Mouse (Mus musculus): Measurements from ENCODE around the gene Spag16.

Gene Spag16

DNA sequence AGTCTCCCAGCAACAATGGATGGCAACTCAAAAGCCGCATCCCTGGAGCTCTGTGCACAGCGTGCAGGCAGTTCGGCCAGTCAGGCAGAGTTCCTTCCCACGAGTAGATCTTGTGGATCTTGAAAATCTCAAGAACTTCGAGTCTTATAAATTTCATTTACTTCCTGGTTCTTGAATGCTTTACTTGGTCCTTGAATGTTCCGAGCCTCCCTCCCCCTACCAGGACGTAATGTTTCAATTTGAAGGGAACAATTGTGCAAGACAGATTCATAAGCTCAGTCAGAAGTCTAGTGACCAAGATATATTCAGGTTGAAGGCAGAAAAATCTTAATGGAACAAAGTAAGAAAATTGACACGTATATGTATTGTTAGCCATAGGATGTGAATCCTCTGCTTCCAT lies 277.9 kb downstream of the Spag16 start:
- no peak for DNase-seq (ENCODE audit: low read depth)

DNA sequence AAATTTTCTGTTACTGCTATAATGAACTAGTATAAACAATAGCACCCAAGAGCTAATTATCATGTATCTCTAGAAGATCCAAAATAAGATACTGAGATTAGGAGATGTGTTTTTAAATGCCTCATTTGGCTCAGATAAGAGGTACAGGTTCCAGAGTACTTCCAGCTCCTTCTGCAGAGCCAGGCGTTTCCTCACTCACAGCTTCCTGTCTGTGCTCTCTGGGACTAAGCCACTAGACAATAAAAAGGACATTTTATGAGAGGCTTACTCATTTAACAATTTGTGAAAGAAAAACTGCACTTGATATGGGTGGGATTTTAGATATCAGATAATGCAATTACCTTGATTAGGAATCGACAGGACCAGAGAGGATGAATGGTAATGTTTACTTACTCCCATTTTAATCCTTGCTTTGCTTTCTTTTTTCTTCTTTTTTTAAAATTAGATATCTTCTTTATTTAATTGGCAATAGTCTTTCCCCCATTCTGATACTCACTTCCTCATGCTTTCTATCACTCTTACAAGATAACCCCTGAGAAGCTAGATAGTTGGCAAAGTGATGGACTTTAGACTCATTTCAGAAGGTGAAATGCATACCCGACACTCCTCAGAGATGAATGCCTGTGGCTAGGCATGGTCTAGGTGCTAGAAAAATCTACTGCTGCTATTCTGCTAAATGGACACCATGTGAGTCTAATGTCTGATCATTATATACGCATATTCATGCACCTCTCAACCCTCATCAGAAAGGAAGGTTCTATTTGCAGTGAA lies 289.6 kb downstream of the Spag16 start:
- no peak for DNase-seq (ENCODE audit: low read depth)

DNA sequence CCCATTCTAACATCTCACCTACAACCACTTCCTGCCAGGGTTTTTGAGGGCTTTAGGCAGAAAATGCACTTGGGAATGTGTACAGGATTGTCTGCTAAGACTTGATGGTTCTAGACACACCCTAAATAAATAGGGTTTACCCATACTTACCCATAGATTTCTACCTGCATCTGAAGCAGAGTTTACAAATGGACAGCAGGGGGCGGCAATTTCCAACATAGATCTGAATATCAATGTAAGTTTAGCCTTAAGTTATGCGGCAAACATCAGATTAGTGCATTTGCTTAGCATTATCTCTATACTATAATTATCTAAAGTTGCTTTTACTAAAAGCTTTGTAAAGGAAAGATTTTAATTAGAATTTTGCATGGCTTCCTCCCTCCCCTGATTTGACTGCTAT lies 301.3 kb downstream of the Spag16 start:
- peak; percentile 14 for DNase-seq (ENCODE audit: low read depth)

DNA sequence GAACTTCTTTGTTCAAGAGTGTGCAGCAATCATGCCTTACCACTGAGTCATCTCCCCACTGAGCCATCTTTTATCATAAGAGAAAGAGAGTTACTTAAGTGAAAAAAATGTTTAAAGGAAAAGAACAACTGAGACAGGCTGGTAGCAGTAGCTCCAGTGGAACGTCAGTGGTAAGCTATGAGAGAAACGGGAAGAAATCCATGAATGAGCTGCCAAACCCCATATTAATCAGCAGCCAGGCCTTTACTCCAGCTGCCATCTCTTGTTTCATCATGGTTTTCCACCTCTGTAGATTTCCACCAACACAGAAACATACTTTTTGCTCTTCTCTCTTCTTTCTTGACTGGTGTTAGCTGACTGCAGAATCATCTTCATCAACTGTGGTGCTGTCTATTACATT lies 308.8 kb downstream of the Spag16 start:
- DNase-seq (ENCODE audit: low read depth): no peak

DNA sequence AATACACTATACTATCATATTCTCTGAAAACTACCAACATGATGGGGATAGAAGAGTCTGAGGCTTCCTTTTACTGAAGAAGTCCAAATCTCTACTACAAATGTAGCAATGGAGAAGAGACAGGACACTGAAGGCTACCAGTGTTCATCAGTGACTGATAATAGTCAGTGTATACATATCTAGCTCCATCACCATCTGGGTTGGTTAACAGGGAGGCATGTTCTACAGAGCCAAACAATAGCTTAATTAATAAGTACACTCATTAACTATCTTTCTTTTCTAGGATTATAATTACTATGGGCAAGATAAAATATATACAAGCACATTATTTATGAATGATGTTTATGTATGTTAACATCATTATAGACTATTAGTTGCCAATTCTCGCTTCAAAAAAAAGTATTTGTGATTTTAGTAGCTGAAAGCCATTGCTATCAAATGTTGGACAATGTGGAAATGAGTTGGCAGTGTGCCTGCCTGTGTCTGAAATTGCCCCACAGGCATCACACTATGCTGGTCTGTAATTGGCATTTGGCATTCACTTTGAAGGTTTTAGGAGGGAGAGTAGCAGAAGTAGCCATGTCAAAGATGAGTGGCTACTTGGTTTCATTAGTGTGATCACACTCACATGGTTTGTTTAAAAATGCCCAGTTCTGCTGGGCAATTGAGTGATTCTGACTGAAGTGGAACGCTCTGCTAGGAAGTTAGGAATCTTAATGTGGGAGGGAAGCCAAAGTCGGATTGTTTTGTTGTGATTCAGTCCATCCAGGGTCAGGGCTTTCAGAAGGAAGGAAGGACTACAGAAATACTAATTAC lies 338.8 kb downstream of the Spag16 start:
- no peak for DNase-seq (ENCODE audit: low read depth)

DNA sequence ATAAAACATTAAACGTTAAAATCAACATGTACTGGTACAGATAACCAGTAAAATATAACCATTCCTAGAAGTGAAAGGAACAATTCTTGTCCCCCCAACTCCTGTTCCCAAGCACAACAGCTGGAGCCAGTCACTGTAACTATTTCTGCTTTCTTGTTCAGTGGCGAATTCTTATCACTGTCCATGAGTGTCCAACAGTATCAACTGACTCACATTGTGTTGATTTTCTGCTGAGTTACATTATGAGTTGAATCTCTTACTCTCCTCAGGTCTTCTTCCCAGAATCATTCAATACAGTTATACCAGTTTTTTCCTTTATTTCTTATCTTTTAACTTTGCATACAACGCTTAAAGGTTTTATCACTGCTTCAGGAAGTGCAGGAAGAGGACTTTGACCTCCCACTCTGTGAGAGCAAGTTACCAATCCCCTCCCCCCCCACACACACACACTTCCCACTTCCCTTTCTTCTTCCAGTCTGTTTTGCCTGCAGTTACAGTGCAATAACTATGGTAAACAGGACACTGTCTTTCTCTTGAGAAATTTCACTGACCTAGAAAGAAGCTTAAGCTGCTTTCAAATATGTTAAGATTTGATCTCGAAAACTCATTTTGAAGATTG lies 353.5 kb downstream of the Spag16 start:
- DNase-seq (ENCODE audit: low read depth): no peak

DNA sequence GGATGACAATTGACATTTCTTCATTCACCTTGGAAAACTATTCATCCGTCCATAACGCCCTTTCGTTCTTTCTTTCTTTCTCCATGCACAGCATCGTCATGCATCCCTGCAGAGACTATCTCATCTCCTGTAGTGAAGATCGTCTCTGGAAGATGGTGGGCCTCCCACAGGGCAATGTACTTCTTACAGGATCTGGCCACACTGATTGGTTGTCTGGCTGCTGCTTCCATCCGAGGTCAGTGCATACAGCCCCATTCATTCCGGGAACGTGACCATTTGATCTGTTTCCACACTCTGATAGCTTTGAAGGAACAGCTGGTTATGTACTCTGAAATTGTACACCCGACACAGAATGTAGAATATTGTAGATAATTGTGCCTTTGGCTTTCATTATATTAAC lies 438.0 kb downstream of the Spag16 start:
- DNase-seq (ENCODE audit: low read depth): no peak

DNA sequence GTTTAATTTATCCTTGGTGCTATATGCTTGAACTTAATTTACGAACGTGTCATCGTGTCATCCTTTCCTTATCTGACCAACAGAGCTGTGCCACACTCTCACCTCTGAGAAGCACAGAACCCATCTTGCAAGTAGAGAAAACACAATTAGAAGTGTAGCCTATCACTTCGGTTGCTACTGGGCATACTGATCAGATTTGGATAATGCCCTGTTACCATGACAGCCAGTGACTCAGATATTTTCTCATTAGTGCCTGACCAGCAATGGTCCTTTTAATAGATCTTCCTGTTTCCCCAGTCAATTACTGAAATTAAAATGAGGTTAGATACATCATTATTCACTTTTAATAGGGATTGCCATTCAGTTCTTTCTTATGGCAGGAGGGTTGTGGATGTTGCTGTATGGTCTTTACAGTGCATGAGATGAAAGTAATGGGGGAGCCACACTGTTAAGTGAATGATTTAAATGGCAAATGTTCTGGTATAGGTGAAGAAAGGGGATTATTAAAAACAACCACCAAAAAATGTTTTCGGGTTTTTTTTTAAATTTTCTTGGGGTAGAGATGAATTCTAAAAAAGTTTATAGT lies 439.2 kb downstream of the Spag16 start:
- DNase-seq (ENCODE audit: low read depth): no peak

DNA sequence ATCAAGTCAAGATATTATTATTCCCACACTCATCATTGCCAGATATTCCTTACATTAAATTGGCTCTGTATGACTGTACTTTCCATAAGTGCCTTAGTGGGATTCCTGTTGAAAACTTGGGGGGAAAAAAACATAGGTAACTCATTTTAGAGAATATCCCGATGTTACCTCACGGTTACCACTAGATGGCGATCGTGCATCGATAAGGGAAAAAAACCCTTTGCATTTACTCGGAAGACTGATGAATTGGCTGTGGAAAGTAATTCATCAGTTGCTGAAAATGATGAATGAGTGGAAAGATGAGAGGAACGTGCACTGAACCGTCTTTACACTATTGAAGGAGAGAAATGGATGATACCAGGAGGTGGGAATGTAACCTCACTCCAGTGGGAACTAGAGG lies 443.4 kb downstream of the Spag16 start:
- peak; percentile 23 for DNase-seq (ENCODE audit: low read depth)

DNA sequence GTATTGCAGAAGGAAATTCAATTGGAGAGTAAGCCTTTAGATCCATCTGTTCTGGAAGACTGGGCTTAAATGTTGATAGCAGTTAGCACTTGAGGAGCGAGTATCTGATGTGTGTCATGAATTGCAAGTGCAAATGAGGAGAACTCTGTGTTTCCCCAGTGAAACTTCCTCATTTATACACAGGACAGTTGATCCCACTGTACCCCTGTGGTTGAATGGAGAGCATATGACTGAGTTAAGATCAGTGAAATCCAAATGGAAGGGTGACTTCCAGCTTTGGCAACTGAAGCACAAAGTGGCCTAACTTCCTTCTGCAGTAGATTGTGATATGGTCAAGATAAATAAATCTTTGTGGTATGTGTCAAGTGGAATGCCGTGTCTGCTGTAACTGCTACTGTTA lies 446.0 kb downstream of the Spag16 start:
- no peak for DNase-seq (ENCODE audit: low read depth)

DNA sequence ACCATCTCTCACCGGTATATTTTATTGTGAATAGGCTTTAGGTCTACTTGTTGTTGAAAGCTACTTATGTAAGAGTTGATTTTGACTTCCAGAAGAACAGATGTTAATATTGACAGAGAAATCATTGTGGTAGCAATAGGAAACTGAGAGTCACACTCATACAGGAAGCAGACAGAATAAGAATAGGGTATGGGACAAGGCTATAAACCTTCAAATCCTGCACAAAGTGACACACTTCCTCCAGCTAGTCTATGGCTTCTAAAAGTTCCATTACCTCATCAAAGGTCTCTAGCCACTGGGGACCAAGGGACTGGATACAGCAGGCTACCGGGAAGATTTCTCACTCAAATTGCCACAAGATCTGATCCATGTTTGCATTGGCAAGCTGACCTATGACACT lies 452.5 kb downstream of the Spag16 start:
- DNase-seq (ENCODE audit: low read depth): no peak

DNA sequence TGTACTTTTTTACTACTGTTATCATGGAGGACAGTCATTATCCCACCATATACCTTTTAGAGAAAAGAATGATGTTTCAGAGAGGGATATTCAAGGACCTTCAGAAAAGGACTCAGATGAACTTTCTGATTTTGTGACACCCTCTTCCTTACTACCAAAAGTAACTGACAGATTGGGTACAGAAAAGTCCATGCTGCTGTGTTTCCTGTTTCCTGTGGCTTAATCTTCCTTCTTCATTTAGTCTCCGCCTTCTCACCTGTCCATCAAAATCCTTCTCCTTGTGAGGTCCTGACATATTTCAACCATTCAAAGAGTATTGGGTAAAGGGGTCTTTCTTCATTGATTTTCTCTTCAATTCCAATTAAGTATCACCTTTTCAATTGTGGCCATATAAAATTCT lies 456.6 kb downstream of the Spag16 start:
- DNase-seq (ENCODE audit: low read depth): no peak

DNA sequence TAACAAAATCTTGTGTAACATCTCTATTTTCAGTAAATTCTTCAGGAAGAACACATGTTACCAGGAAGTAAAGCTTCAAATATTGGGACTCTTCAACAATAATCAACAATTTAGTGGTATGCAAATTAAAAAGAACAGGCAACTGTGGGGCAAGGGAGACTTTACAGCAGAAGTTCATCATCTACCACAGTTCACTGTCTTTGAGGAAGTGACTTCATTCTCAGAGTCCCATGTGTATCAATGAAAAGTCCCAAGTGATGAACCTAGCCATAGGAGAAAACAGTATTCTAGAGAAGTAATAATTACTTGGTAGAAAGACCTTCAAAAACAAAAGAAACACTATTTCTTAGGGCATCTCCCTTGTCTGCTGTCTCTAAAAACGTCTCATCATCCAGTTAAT lies 457.4 kb downstream of the Spag16 start:
- no peak for DNase-seq (ENCODE audit: low read depth)

DNA sequence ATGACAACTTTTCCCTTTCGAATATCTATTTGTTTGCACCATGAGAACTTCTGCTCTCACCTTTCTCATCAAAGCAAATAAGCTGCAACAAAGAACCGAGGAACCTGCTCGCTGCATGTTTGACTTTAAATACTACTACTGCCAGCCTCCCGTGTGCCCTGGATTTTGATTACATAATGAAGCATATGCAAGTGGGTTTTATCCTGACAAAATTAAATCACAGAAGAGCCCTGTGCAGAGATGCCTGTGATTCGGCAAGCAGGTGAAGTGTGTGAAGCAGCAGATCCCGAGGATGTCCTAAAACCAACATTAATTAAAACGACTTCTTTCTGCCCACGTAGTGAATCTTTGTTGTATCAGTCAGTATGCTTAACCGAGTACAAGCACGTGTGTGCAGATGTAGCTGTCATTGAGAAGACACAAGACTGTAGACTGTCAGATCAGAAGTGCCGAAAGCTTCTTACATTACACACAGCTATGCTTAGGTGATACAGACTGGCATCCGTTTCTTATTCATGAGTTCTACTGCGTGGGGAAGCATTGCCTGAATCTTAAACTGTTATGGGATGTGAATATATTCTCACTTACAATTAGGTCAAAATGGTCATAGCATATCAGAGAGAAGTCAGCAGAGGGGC lies 489.5 kb downstream of the Spag16 start:
- no peak for DNase-seq (ENCODE audit: low read depth)

DNA sequence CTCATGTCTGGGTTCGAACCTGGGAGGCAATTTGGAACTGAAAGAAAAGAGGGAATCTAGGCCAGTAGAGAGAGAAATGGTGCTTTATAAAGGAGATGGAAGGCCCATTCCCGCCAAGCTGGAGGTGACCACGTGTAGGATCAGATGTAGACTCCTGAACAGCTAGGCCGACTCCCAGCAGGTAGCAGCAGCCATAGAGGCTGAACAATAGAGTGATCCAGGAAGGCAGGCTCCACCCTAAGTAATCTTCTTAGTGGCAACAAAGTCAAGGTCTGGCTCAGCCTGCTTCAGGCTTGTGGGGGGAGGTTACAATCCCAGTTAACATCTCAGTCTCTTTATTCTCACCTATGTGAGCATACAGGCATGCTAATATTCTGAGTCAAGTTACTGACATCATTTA lies 494.2 kb downstream of the Spag16 start:
- DNase-seq (ENCODE audit: low read depth): no peak

DNA sequence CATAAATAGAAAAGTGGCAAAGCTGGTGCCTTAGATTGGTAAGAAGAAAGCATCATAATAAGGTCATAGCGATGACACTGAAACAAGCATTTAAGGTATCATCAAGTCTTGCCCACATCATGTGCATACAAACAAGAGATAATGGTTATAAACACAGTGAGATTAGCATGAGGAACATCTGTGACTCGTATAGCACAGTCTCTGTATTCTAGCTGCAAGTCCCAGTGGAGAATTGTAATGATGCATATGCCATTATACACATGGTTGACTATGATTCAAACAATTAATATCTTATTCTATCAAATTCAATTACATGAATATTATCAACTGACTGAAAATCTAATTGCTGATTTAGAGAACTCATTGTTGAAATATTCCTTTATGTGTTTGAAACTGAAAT lies 519.4 kb downstream of the Spag16 start:
- no peak for DNase-seq (ENCODE audit: low read depth)

DNA sequence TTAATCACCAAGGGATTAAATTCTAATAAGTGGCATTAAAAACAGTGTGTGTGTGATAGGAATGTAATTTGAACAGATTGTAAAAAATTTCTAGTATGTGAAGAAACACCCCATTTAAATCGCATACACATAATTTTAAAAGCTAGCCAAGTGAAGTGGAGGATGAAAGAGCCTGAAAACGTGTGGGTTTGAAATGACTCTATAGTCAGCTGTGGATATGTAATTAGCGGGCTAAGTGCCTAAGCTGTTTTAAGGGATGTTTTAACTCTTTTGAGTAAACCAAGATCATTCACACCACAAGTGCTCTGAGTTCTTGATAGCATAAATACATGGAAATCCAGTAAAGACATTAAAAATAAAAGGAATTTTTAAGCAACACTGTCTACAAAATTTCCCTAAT lies 524.6 kb downstream of the Spag16 start:
- no peak for DNase-seq (ENCODE audit: low read depth)

DNA sequence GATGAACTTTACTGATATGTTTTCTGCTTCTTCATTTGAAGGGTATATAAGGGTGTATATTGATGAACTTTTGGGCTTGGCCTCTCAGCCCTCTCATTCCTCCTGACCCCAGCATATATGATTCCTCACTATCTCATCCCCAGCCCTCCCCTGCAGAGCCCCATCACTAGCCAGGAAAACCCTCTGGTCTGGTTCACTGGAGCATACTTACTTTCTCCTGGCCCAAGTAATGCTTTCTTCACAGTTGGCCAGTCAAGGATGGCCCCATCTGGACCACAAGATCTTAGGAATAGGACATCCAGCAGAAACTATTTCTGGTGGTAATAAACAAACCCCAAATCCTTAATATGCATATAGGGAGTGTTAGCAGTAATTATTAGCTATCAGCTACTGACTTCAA lies 527.2 kb downstream of the Spag16 start:
- DNase-seq (ENCODE audit: low read depth): no peak

DNA sequence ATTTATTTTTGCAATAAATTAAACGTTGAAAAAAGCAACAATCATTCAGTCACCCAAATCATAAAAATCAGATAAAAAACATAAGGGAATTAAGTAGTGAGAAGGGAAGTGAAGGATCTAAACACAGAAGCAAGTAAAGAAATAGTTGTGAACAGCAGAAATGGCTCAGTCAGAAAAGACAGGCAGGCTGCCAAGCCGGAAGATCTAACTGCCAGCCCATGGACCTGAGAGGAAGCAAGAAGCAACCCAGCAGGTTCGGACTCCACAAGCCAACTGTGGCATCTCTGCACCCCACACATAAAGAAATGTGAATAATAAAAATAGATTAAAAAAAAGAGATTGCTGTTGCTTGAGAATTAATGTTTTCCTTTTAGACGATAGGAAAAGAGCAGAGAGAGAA lies 545.0 kb downstream of the Spag16 start:
- DNase-seq (ENCODE audit: low read depth): no peak

DNA sequence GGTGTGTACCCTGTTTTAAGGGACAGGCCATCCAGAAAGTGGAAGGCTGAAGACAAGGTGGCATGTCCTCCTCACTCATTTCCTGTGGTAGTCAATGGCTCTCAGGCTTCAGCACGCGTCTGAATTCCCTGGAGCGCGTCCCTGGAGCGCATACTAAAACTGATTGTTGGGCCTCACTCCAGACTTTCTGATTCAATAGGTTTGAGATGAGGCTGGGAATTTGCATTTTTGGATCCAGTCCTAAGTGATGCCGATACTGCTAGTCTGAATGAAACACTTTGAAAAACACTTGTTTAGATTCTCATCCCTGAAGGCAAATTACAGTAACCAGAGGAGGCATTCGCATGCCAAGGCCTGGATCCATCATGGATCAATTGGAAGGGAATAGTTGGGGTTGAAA lies 553.3 kb downstream of the Spag16 start:
- DNase-seq (ENCODE audit: low read depth): no peak

DNA sequence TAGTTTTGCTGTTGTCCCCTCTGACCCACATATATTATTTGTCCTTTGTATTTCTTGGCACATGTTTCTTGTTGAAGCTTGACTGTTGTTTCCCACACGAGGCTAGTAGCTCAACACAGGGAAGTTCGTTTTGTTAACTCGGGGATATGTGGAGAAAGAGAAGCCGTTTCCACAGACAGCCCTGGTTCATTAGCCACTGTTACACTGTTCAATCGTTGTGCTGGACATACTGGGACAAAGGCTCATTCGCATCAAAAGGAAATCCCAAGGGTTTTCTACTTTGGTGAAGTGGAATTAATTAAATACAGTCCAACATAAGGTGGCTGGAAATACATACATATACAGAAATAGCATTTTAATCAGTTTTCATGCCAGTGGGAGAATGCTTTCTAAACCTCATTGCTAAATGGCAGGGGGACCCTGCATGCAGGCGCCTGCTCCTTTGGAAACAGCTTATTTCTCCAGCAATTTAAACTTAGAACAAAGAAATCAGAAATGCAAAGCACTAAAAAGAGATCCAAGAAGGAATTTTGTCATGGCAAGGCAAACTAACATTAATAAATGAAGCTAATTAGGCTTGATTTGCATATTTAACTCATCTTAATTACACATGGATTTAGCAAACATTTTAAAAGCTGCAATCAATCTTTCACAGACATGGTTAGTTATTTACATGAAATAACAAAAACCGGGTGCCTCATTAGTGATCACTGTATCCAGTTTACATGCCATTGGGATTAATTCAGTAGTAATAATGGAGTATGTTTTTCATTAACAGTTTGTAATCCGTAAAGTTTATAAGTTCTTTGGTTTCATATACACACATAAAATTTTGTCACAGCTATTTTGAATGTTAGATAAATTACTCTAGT lies 615.7 kb downstream of the Spag16 start:
- DNase-seq (ENCODE audit: low read depth): no peak

Data from c-Kit-positive CD71-negative TER-119-negative erythroid progenitor cells, embryonic 14.5 days (primary cell).